8 mouse cellular contexts compared by ENCODE assay signal in the genomic region with DNA sequence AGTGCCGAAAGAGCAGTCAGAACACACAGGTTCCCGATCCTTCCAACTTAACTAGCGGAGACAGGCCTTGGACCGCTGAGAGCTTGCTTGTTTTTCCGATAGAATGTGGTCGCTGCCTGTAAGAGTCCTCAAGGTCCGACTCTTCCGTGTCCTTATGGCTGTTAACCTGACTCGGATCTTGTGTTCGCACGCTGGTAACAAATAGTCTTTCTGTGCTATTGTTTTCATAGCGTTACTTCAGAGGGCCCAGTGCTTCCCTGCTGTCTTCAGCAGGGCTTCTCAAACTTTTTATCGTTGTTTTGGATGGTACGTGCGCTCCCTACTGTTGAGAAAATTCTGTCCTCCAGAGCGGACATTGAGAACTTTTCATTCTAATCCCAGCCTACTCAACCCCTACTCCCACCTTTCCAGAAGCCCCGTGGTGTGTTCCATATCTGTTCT. TPM values are rescaled to one million over a fixed set of nuclear protein-coding genes. Genes with fewer than 3 reads are reported as not detected.
A peak's percentile ranks its signal among the peaks of the same experiment; 100 is the strongest.
DNase-seq lines count a peak whose midpoint lies in the region; ATAC-seq and TF ChIP-seq lines count a peak whose summit lies in the region.

No protein-coding gene starts in this region.

- H3K36me3 ChIP-seq in heart, postnatal 0 days (replicated peaks; ENCODE audit: control insufficient read depth, insufficient read depth, low read length), result 0 out of 2 replicates have a peak, but pooled peaks cover 1% of the 10 kb centered on the region
- no peaks in the 10 kb centered on the region for H3K36me3 ChIP-seq in limb, embryonic 11.5 days (ENCODE audit: control insufficient read depth, insufficient read depth, low read length)
- no peaks in the 10 kb centered on the region for H3K36me3 ChIP-seq in midbrain, embryonic 11.5 days (ENCODE audit: control insufficient read depth, insufficient read depth, low read length)

- no peak for TF ChIP-seq EP300 in heart, postnatal 0 days (IDR thresholded peaks at IDR 0.05; ENCODE audit: low read depth)

- WGBS in heart, postnatal 0 days, result under 1% methylated on average over 17 of the region's 17 CpGs
- WGBS in limb, embryonic 11.5 days, result under 1% methylated on average over 17 of the region's 17 CpGs
- 1% methylated on average over 17 of the region's 17 CpGs for WGBS in midbrain, embryonic 11.5 days

- intact Hi-C loops in left cerebral cortex, postnatal 36 days (cut with DNase I), result loop anchor here (2.0 kb wide), 1 partner anchor 66 kb away; no protein-coding TSS in a partner anchor
- intact Hi-C loops in gastrocnemius, postnatal 36 days (cut with DNase I), result loop anchor here (1.0 kb wide), 1 partner anchor 65 kb away; no protein-coding TSS in a partner anchor

- H3K9ac ChIP-seq in heart, postnatal 0 days (replicated peaks; ENCODE audit: low read depth, low read length), result peak overlapping the region; percentile 62
- H3K9ac ChIP-seq in limb, embryonic 11.5 days (ENCODE audit: low read length), result peak overlapping the region; percentile 83
- peak overlapping the region; percentile 72 for H3K9ac ChIP-seq in midbrain, embryonic 11.5 days (ENCODE audit: low read length)

- peak; percentile 49 for TF ChIP-seq CTCF in heart, postnatal 0 days (IDR thresholded peaks at IDR 0.05; ENCODE audit: low read depth)

- H3K4me3 ChIP-seq in heart, postnatal 0 days (ENCODE audit: low read depth, low read length), result peak overlapping the region; percentile 70
- H3K4me3 ChIP-seq in limb, embryonic 11.5 days (ENCODE audit: low read depth, low read length), result peak overlapping the region; percentile 78
- H3K4me3 ChIP-seq in midbrain, embryonic 11.5 days (ENCODE audit: low read depth, low read length), result peak overlapping the region; percentile 63

- peak; percentile 26 to 28 for DNase-seq in left cerebral cortex, postnatal 36 days (ENCODE audit: low spot score in 2 of 2)
- no peak for DNase-seq in left cerebral cortex, adult 11 months (ENCODE audit: low spot score)
- DNase-seq in embryo, embryonic 10.5 days (ENCODE audit: low spot score), result peak; percentile 71
- peak; percentile 57 for DNase-seq in heart, postnatal 0 days (ENCODE audit: low spot score)
- DNase-seq in limb, embryonic 11.5 days (ENCODE audit: low spot score), result no peak
- no peak for DNase-seq in midbrain, embryonic 11.5 days (ENCODE audit: low spot score, missing footprints)
- no peak for DNase-seq in gastrocnemius, postnatal 36 days
- DNase-seq in layer of hippocampus, adult 9-10 months (ENCODE audit: low spot score), result no peak

- ATAC-seq in heart, postnatal 0 days (ENCODE audit: insufficient read depth, low read depth), result peak; percentile 7
- ATAC-seq in limb, embryonic 11.5 days (ENCODE audit: insufficient number of reproducible peaks, low FRiP score, low TSS enrichment, low read depth), result no peak
- no peak for ATAC-seq in midbrain, embryonic 11.5 days (ENCODE audit: low FRiP score)

- H3K27ac ChIP-seq in heart, postnatal 0 days (ENCODE audit: low read depth), result peak overlapping the region; percentile 84
- H3K27ac ChIP-seq in limb, embryonic 11.5 days (replicated peaks; ENCODE audit: low read depth, low read length), result no peak overlapping the region; the same call in 1 of the 2 replicates
- peak overlapping the region; percentile 90 for H3K27ac ChIP-seq in midbrain, embryonic 11.5 days (ENCODE audit: low read depth, low read length)

- H3K4me1 ChIP-seq in heart, postnatal 0 days (ENCODE audit: control insufficient read depth, insufficient read depth), result peaks cover 7% of the 10 kb centered on the region; the same call in 1 of the 2 replicates
- H3K4me1 ChIP-seq in limb, embryonic 11.5 days (ENCODE audit: control insufficient read depth, insufficient read depth, low read length), result no peaks in the 10 kb centered on the region
- peaks cover 20% of the 10 kb centered on the region for H3K4me1 ChIP-seq in midbrain, embryonic 11.5 days (ENCODE audit: control insufficient read depth, insufficient read depth, low read length)

- H3K27me3 ChIP-seq in heart, postnatal 0 days (ENCODE audit: control insufficient read depth, insufficient read depth, low read length), result no peaks in the 10 kb centered on the region
- no peaks in the 10 kb centered on the region for H3K27me3 ChIP-seq in limb, embryonic 11.5 days (ENCODE audit: control insufficient read depth, insufficient read depth, low read length)
- no peaks in the 10 kb centered on the region for H3K27me3 ChIP-seq in midbrain, embryonic 11.5 days (ENCODE audit: control insufficient read depth, insufficient read depth, low read length)

- H3K4me2 ChIP-seq in heart, postnatal 0 days (ENCODE audit: low read depth, low read length), result peak overlapping the region; percentile 99
- peak overlapping the region; percentile 85 for H3K4me2 ChIP-seq in limb, embryonic 11.5 days (ENCODE audit: low read depth, severe bottlenecking)
- peak overlapping the region; percentile 68 for H3K4me2 ChIP-seq in midbrain, embryonic 11.5 days

- H3K9me3 ChIP-seq in heart, postnatal 0 days (replicated peaks; ENCODE audit: control insufficient read depth, low read length), result no peaks in the 10 kb centered on the region
- no peaks in the 10 kb centered on the region; the same call in 1 of the 2 replicates for H3K9me3 ChIP-seq in limb, embryonic 11.5 days (ENCODE audit: control insufficient read depth, low read length)
- H3K9me3 ChIP-seq in midbrain, embryonic 11.5 days (ENCODE audit: control insufficient read depth, low read length), result no peaks in the 10 kb centered on the region

RNA-seq across cellular contexts. Expression of gene 1700037H04Rik, which starts 0.8 kb away (rescaled TPM):
- 10 to 100 TPM; 71.1 to 78.3 TPM for total RNA-seq in left cerebral cortex, postnatal 36 days (2021)
- total RNA-seq in heart, postnatal 0 days (2014; rRNA removed; ENCODE audit: low replicate concordance), result 48.3 and 88.8 TPM in 2 replicates
- 35.9 and 39.7 TPM in 2 replicates for polyA plus RNA-seq in heart, postnatal 0 days (2015; fragmentation: Nextera tagmentation; extraction: Ambion mirVana)
- 78.0 and 78.9 TPM in 2 replicates for polyA plus RNA-seq in limb, embryonic 11.5 days (2014; fragmentation: Nextera tagmentation; extraction: Ambion mirVana)
- polyA plus RNA-seq in midbrain, embryonic 11.5 days (2014; fragmentation: Nextera tagmentation; extraction: Ambion mirVana), result 112 and 122 TPM in 2 replicates
- 1 to 10 TPM; 4.3 to 4.4 TPM for total RNA-seq in gastrocnemius, postnatal 36 days (2021)

RNA-seq across cellular contexts. Expression of gene Cenpb, which starts 19.2 kb away (rescaled TPM):
- total RNA-seq in left cerebral cortex, postnatal 36 days (2021), result 10 to 100 TPM; 75.1 to 88.0 TPM
- total RNA-seq in heart, postnatal 0 days (2014; rRNA removed; ENCODE audit: low replicate concordance), result 62.9 and 84.8 TPM in 2 replicates
- polyA plus RNA-seq in heart, postnatal 0 days (2015; fragmentation: Nextera tagmentation; extraction: Ambion mirVana), result 7.1 and 7.8 TPM in 2 replicates
- 6.8 and 8.5 TPM in 2 replicates for polyA plus RNA-seq in limb, embryonic 11.5 days (2014; fragmentation: Nextera tagmentation; extraction: Ambion mirVana)
- 8.7 and 9.5 TPM in 2 replicates for polyA plus RNA-seq in midbrain, embryonic 11.5 days (2014; fragmentation: Nextera tagmentation; extraction: Ambion mirVana)
- 10 to 100 TPM; 63.9 to 64.3 TPM for total RNA-seq in gastrocnemius, postnatal 36 days (2021)

RNA-seq across cellular contexts. Expression of gene Cdc25b, which starts 26.1 kb away (rescaled TPM):
- total RNA-seq in left cerebral cortex, postnatal 36 days (2021), result 10 to 100 TPM; 13.9 to 22.8 TPM
- 15.3 and 31.9 TPM in 2 replicates for total RNA-seq in heart, postnatal 0 days (2014; rRNA removed; ENCODE audit: low replicate concordance)
- polyA plus RNA-seq in heart, postnatal 0 days (2015; fragmentation: Nextera tagmentation; extraction: Ambion mirVana), result 12.1 and 15.0 TPM in 2 replicates
- 48.7 and 49.6 TPM in 2 replicates for polyA plus RNA-seq in limb, embryonic 11.5 days (2014; fragmentation: Nextera tagmentation; extraction: Ambion mirVana)
- polyA plus RNA-seq in midbrain, embryonic 11.5 days (2014; fragmentation: Nextera tagmentation; extraction: Ambion mirVana), result 122 and 130 TPM in 2 replicates
- total RNA-seq in gastrocnemius, postnatal 36 days (2021), result 1 to 10 TPM; 1.8 to 2.2 TPM

RNA-seq across cellular contexts. Expression of gene Spef1, which starts 26.4 kb away (rescaled TPM):
- total RNA-seq in left cerebral cortex, postnatal 36 days (2021), result 10 to 100 TPM in 1 of 2 experiments, 1 to 10 TPM in 1; 9.7 to 10.8 TPM
- 5.2 and 5.9 TPM in 2 replicates for total RNA-seq in heart, postnatal 0 days (2014; rRNA removed; ENCODE audit: low replicate concordance)
- polyA plus RNA-seq in heart, postnatal 0 days (2015; fragmentation: Nextera tagmentation; extraction: Ambion mirVana), result 0.97 and 1.2 TPM in 2 replicates
- polyA plus RNA-seq in limb, embryonic 11.5 days (2014; fragmentation: Nextera tagmentation; extraction: Ambion mirVana), result 3.7 and 5.2 TPM in 2 replicates
- 6.3 and 7.1 TPM in 2 replicates for polyA plus RNA-seq in midbrain, embryonic 11.5 days (2014; fragmentation: Nextera tagmentation; extraction: Ambion mirVana)
- total RNA-seq in gastrocnemius, postnatal 36 days (2021), result 1 to 10 TPM; 1.2 to 2.0 TPM

RNA-seq across cellular contexts. Expression of gene Gm11037, which starts 27.4 kb away (rescaled TPM):
- total RNA-seq in left cerebral cortex, postnatal 36 days (2021), result not detected
- total RNA-seq in heart, postnatal 0 days (2014; rRNA removed; ENCODE audit: low replicate concordance), result not detected in 2 replicates
- polyA plus RNA-seq in heart, postnatal 0 days (2015; fragmentation: Nextera tagmentation; extraction: Ambion mirVana), result not detected in 2 replicates
- not detected in 2 replicates for polyA plus RNA-seq in limb, embryonic 11.5 days (2014; fragmentation: Nextera tagmentation; extraction: Ambion mirVana)
- not detected in 2 replicates for polyA plus RNA-seq in midbrain, embryonic 11.5 days (2014; fragmentation: Nextera tagmentation; extraction: Ambion mirVana)
- not detected for total RNA-seq in gastrocnemius, postnatal 36 days (2021)

Comparison
In these comparisons a context has a peak if more than half of its experiments do, and no peak if none do; other contexts are left out.
1. DNase-seq: peak in left cerebral cortex, postnatal 36 days (2 of 2), embryo, embryonic 10.5 days (single experiment) and heart, postnatal 0 days (single experiment); none in left cerebral cortex, adult 11 months (single experiment), limb, embryonic 11.5 days (single experiment), midbrain, embryonic 11.5 days (single experiment), gastrocnemius, postnatal 36 days (0 of 2) and layer of hippocampus, adult 9-10 months (single experiment).
2. Peak in every context shown above with its lines, with median percentiles within 50 percentile points of each other: H3K4me2 ChIP-seq, H3K4me3 ChIP-seq and H3K9ac ChIP-seq.